Mouse (Mus musculus) neural tube, embryonic 12.5 days (tissue): ENCODE measurements around the gene Tut4. TPM values are rescaled to one million over a fixed set of nuclear protein-coding genes. Genes with fewer than 3 reads are reported as not detected.

Source experiments
- ATAC-seq: fragments of 200-750 bp; cut with Nextera tagmentation; 2 replicates; pipeline ENCODE4 v1.8.0; 2017; ENCODE audit warnings: low read depth, mild to moderate bottlenecking, moderate TSS enrichment, moderate library complexity; ENCODE audit not compliant: low FRiP score
- H3K27ac ChIP-seq: fragments of 300-500 bp; sonication (generic); 2 replicates; pipeline ENCODE4 v1.5.1; 2016
- H3K27me3 ChIP-seq: fragments of 300-500 bp; sonication (generic); replicated peaks from 2 replicates; pipeline ENCODE4 v1.6.1; 2016; ENCODE audit warnings: mild to moderate bottlenecking
- H3K36me3 ChIP-seq: fragments of 300-500 bp; sonication (generic); 2 replicates; pipeline ENCODE4 v1.6.1; 2016; ENCODE audit warnings: mild to moderate bottlenecking
- H3K4me1 ChIP-seq: fragments of 300-500 bp; sonication (generic); 2 replicates; pipeline ENCODE4 v1.6.1; 2016
- H3K4me2 ChIP-seq: fragments of 300-500 bp; sonication (generic); replicated peaks from 2 replicates; pipeline ENCODE4 v1.6.1; 2016; ENCODE audit warnings: mild to moderate bottlenecking
- H3K4me3 ChIP-seq: fragments of 300-500 bp; sonication (generic); 2 replicates; pipeline ENCODE4 v1.5.1; 2016
- H3K9ac ChIP-seq: fragments of 300-500 bp; sonication (generic); 2 replicates; pipeline ENCODE4 v1.6.1; 2016; ENCODE audit warnings: mild to moderate bottlenecking
- H3K9me3 ChIP-seq: fragments of 300-500 bp; sonication (generic); 2 replicates; pipeline ENCODE4 v1.6.1; 2016; ENCODE audit warnings: mild to moderate bottlenecking
- WGBS: fragments of 180-500 bp; shearing (Covaris S2); methylation state at CpG from one replicate; pipeline ENCODE4 v1.1.7; 2016; 5-methylcytosine and 5-hydroxymethylcytosine counted together
- polyA plus RNA-seq: library from polyadenylated mRNA; unstranded; fragments of >200 nt; fragmentation: Nextera tagmentation; extraction: Ambion mirVana; gene quantifications from 2 replicates; pipeline ENCODE4 v1.2.1, GENCODE M21; 2016

The Tut4 gene
- polyA plus RNA-seq, 1 experiment from 2014 or later, result 85.1 TPM

GRCm38 (mm10) chr4:108572644-108573043, 113.4 kb downstream of the Tut4 start:
- peaks cover 59% of the 10 kb centered on the region for H3K36me3 ChIP-seq

DNA sequence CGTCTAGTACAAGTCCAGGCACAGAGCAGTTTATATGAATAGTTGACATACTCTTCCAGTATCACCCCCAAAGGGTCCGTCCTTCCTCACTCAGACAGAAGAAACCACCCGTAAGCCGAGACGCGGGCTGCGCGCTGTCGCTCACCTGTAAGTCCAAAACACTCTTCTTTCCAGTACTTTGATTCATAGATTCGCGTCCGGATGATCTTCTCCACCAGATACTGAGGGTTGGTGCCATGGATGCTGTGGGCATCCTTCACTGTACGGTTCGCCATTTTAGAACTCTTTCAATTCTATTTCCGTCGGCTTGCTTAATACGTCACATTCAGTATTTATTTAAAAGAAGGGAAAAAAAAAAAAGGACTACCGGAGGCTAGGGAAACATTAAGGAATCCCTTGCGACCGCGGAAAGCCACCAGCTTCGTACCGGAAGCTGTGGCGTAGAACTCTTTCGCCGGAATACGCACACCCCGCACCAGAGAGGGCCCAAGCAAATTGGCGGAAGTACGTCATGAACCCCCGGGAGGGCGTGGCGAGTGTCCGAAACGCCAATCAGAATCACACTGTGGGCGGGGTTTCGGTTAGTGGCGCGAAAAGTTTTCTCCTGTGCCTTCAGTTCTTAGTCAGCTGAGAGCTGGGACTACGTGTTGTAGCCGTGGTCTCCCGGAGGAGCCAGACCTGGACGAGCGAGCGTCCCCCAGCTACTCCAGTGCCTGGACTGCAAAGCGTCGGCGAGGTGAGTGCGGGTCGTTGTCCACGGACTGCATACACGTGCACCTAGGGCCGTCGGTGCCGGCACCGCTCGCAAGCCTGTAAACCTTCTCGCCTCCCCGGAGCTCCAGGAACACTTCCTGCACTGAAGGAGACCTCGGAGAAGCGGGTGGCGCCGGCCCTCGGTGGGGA, 119.9 kb downstream of the Tut4 start, which contains the start of the genes Prpf38a and Orc1:
TSS of gene Prpf38a (minus strand) at position 497 of the 903 bp plus-strand sequence.
TSS of gene Orc1 (plus strand) at position 584 of the 903 bp plus-strand sequence.
- WGBS, result under 1% methylated on average over 64 of the region's 64 CpGs
- Histone ChIP-seq H3K27ac (peak within 1 kb of the TSS; percentile 33; the same call in 1 of the 2 replicates), H3K9ac (peak within 1 kb of the TSS; percentile 66), H3K4me1 (peaks cover 24% of the 10 kb centered on the region), H3K27me3 (no peaks in the 10 kb centered on the region), H3K9me3 (no peaks in the 10 kb centered on the region), H3K36me3 (peaks cover 16% of the 10 kb centered on the region), H3K4me2 (peak within 1 kb of the TSS; percentile 91), H3K4me3 (peak within 1 kb of the TSS; percentile 70)
- ATAC-seq, result peak; percentile 97

More at GRCm38 (mm10) chr4:108572644-108573043, 113.4 kb downstream of the Tut4 start:
- no peaks in the 10 kb centered on the region for H3K27me3 ChIP-seq
- H3K4me1 ChIP-seq, result peaks cover 6% of the 10 kb centered on the region
- no peak overlapping the region for H3K27ac ChIP-seq
- H3K4me3 ChIP-seq, result no peak overlapping the region
- H3K4me2 ChIP-seq, result no peak overlapping the region
- WGBS, result 94% methylated on average over 3 of the region's 3 CpGs
- H3K9me3 ChIP-seq, result no peaks in the 10 kb centered on the region
- no peak for ATAC-seq
- no peak overlapping the region for H3K9ac ChIP-seq

GRCm38 (mm10) chr4:108579743-108580411, 120.7 kb downstream of the Tut4 start:
- Histone ChIP-seq H3K27me3 (no peaks in the 10 kb centered on the region), H3K9me3 (no peaks in the 10 kb centered on the region), H3K27ac (no peak overlapping the region), H3K4me3 (peak overlapping the region; percentile 70), H3K9ac (peak overlapping the region; percentile 56), H3K4me1 (peaks cover 24% of the 10 kb centered on the region), H3K36me3 (peaks cover 12% of the 10 kb centered on the region), H3K4me2 (peak overlapping the region; percentile 91)
- ATAC-seq, result no peak
- WGBS, result under 1% methylated on average over 16 of the region's 16 CpGs

- H3K36me3 ChIP-seq, result peaks cover 5% of the 10 kb centered on the region; the same call in 1 of the 2 replicates
- WGBS, result 87% methylated on average over 2 of the region's 2 CpGs
Measured at GRCm38 (mm10) chr4:108593376-108593775, 134.2 kb downstream of the Tut4 start.

GRCm38 (mm10) chr4:108595785-108596184, 136.6 kb downstream of the Tut4 start:
- Histone ChIP-seq H3K27me3 (no peaks in the 10 kb centered on the region), H3K4me1 (no peaks in the 10 kb centered on the region), H3K9ac (no peak overlapping the region), H3K27ac (no peak overlapping the region), H3K9me3 (no peaks in the 10 kb centered on the region), H3K36me3 (peaks cover 16% of the 10 kb centered on the region), H3K4me3 (no peak overlapping the region), H3K4me2 (no peak overlapping the region)
- ATAC-seq, result no peak
- WGBS, result 91% methylated on average over 1 of the region's 1 CpGs

More at GRCm38 (mm10) chr4:108593376-108593775, 134.2 kb downstream of the Tut4 start:
- Histone ChIP-seq H3K9ac (no peak overlapping the region), H3K4me1 (no peaks in the 10 kb centered on the region), H3K4me3 (no peak overlapping the region), H3K4me2 (no peak overlapping the region), H3K27me3 (no peaks in the 10 kb centered on the region), H3K9me3 (no peaks in the 10 kb centered on the region), H3K27ac (no peak overlapping the region)
- ATAC-seq, result no peak

DNA sequence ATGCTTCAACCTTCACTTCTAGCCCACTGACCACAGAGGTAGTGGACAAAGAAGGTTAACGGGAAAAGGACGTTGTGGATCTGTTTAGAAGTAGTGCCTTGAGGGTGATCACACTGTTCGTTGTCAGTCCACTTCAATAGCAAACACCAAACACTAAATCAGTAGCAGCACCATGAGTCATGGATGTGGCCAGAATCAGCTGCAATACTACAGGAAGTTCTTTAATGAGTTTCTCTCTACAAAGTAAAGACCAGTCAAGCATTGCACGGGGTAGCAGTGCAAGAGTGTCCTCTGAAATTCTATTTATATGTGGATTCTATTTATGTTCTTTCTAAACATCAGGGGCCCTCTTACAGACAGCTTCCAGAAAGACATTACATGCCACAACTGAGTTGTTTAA, 139.1 kb downstream of the Tut4 start:
- Histone ChIP-seq H3K9ac (no peak overlapping the region), H3K4me3 (no peak overlapping the region), H3K27me3 (no peaks in the 10 kb centered on the region), H3K4me2 (no peak overlapping the region), H3K9me3 (no peaks in the 10 kb centered on the region), H3K27ac (no peak overlapping the region), H3K36me3 (peaks cover 21% of the 10 kb centered on the region), H3K4me1 (no peaks in the 10 kb centered on the region)
- WGBS, result 91% methylated on average over 4 of the region's 4 CpGs
- no peak for ATAC-seq

DNA sequence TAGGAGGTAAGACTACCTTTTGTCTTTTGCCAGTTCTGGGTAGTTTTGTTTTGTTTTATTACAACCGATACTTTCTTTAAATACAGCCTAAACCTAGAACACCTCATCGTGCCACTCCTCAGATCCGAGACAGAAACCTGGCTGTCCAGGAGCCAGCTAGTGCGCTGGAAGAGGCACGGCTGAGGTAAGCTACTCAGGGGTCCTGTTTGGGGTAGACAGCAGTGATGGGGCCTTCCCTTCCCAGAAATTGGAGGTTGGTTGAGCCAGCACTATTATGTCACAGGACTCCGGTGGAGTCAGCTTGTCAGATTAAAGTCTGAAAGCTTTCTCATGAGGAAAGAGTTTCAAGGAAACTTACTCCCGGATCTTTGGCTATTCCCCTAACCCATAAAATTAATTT, 142.6 kb downstream of the Tut4 start:
- Histone ChIP-seq H3K27me3 (no peaks in the 10 kb centered on the region), H3K9me3 (no peaks in the 10 kb centered on the region), H3K27ac (no peak overlapping the region), H3K4me2 (no peak overlapping the region), H3K36me3 (peaks cover 46% of the 10 kb centered on the region), H3K9ac (no peak overlapping the region), H3K4me1 (no peaks in the 10 kb centered on the region), H3K4me3 (no peak overlapping the region)
- 95% methylated on average over 7 of the region's 7 CpGs for WGBS
- ATAC-seq, result no peak

GRCm38 (mm10) chr4:108608651-108609050, 149.4 kb downstream of the Tut4 start:
- peaks cover 27% of the 10 kb centered on the region for H3K36me3 ChIP-seq
- H3K4me2 ChIP-seq, result no peak overlapping the region
- no peaks in the 10 kb centered on the region for H3K27me3 ChIP-seq
- no peaks in the 10 kb centered on the region for H3K9me3 ChIP-seq
- H3K9ac ChIP-seq, result no peak overlapping the region
- ATAC-seq, result no peak
- H3K4me1 ChIP-seq, result no peaks in the 10 kb centered on the region
- no peak overlapping the region for H3K27ac ChIP-seq
- H3K4me3 ChIP-seq, result no peak overlapping the region
- WGBS, result 93% methylated on average over 3 of the region's 3 CpGs

Other genes starting within 250 kb of the Tut4 start
- gene Zyg11a, start 241.4 kb upstream of the Tut4 start, polyA plus RNA-seq, result 0.09 TPM in 1 of 2 replicates, not detected in the other
- gene Zyg11b, start 158.3 kb upstream of the Tut4 start, polyA plus RNA-seq, result 28.3 and 29.5 TPM in 2 replicates
- 52.5 and 54.8 TPM in 2 replicates for gene Coa7, start 131.3 kb upstream of the Tut4 start, polyA plus RNA-seq
- gene Shisal2a, start 76.1 kb upstream of the Tut4 start, polyA plus RNA-seq, result 3.2 and 3.5 TPM in 2 replicates
- 45.2 and 47.4 TPM in 2 replicates for gene Gpx7, start 52.5 kb upstream of the Tut4 start, polyA plus RNA-seq
- 91.9 and 99.4 TPM in 2 replicates for gene Prpf38a, start 119.9 kb downstream of the Tut4 start, polyA plus RNA-seq
- gene Orc1, start 120.0 kb downstream of the Tut4 start, polyA plus RNA-seq, result 7.6 and 8.9 TPM in 2 replicates
- 22.5 and 24.9 TPM in 2 replicates for gene Cc2d1b, start 160.5 kb downstream of the Tut4 start, polyA plus RNA-seq